Mouse (Mus musculus) ES-Bruce4 (cell line): ENCODE results near the gene Arl3. TPM values are rescaled to one million over a fixed set of nuclear protein-coding genes. Genes with fewer than 3 reads are reported as not detected.

ENCODE experiments used
- H3K27ac ChIP-seq: 2 replicates; pipeline ENCODE4 v1.5.1; 2012; ENCODE audit warnings: low read length, inconsistent platforms; ENCODE audit not compliant: insufficient read depth
- H3K27me3 ChIP-seq: 2 replicates; pipeline ENCODE4 v1.6.1; 2012; ENCODE audit warnings: mild to moderate bottlenecking, low read length, inconsistent platforms; ENCODE audit not compliant: control insufficient read depth, poor library complexity, insufficient read depth, severe bottlenecking
- H3K36me3 ChIP-seq: 2 replicates; pipeline ENCODE4 v1.6.1; 2012; ENCODE audit warnings: inconsistent platforms, mild to moderate bottlenecking, low read length, moderate library complexity; ENCODE audit not compliant: control insufficient read depth, poor library complexity, insufficient read depth, severe bottlenecking
- H3K4me1 ChIP-seq: one replicate; pipeline ENCODE4 v1.8.1; 2011; ENCODE audit warnings: low read length; ENCODE audit not compliant: control insufficient read depth, insufficient read depth
- H3K4me3 ChIP-seq: 2 replicates; pipeline ENCODE4 v1.5.1; 2011; ENCODE audit warnings: low read depth, mild to moderate bottlenecking, low read length
- H3K9ac ChIP-seq: 2 replicates; pipeline ENCODE4 v1.6.1; 2012; ENCODE audit warnings: low read depth, mild to moderate bottlenecking, inconsistent platforms; ENCODE audit not compliant: poor library complexity, severe bottlenecking
- H3K9me3 ChIP-seq: replicated peaks from 2 replicates; pipeline ENCODE4 v1.6.1; 2012; ENCODE audit warnings: mild to moderate bottlenecking, low read length, inconsistent platforms; ENCODE audit not compliant: control insufficient read depth, poor library complexity, insufficient read depth, severe bottlenecking
- CTCF ChIP-seq: IDR thresholded peaks from one replicate; pipeline ENCODE4 v1.8.1; 2011; ENCODE audit warnings: low read depth, low read length
- EP300 ChIP-seq: IDR thresholded peaks from 2 replicates; pipeline ENCODE4 v1.6.1; 2011; ENCODE audit warnings: low read depth, low read length; ENCODE audit not compliant: insufficient read depth
- POLR2A ChIP-seq: IDR thresholded peaks from one replicate; pipeline ENCODE4 v1.8.1; 2011; ENCODE audit warnings: low read length; ENCODE audit not compliant: insufficient read depth
- polyA plus RNA-seq: library from polyadenylated mRNA; stranded (reverse); fragments of >200 nt; gene quantifications from 2 replicates; pipeline ENCODE4 v1.2.4, GENCODE M21; 2011; ENCODE audit warnings: low read depth; ENCODE audit not compliant: missing spikeins, insufficient read depth, insufficient read length

Arl3 gene
- polyA plus RNA-seq, 1 experiment = 95.8 TPM

- no peak overlapping the region for H3K4me3 ChIP-seq
- H3K27ac ChIP-seq = no peak overlapping the region
- H3K4me1 ChIP-seq = peaks cover 2% of the 10 kb centered on the region
- peaks cover 6% of the 10 kb centered on the region; the same call in 1 of the 2 replicates for H3K36me3 ChIP-seq
- TF ChIP-seq CTCF (no peak), POLR2A (no peak), EP300 (no peak)
- no peaks in the 10 kb centered on the region for H3K9me3 ChIP-seq
- H3K27me3 ChIP-seq = no peaks in the 10 kb centered on the region
- no peak overlapping the region for H3K9ac ChIP-seq
These were observed 65.2 kb downstream of the Arl3 start for GRCm38 (mm10) chr19:46507806-46508205.

- Histone ChIP-seq H3K27ac (no peak overlapping the region), H3K9ac (no peak overlapping the region), H3K9me3 (no peaks in the 10 kb centered on the region), H3K36me3 (peaks cover 6% of the 10 kb centered on the region; the same call in 1 of the 2 replicates), H3K27me3 (no peaks in the 10 kb centered on the region), H3K4me1 (peaks cover 2% of the 10 kb centered on the region), H3K4me3 (no peak overlapping the region)
- TF ChIP-seq POLR2A = no peak
- no peak for TF ChIP-seq EP300
- no peak for TF ChIP-seq CTCF
These were observed 65.8 kb downstream of the Arl3 start for GRCm38 (mm10) chr19:46507181-46507581.

DNA sequence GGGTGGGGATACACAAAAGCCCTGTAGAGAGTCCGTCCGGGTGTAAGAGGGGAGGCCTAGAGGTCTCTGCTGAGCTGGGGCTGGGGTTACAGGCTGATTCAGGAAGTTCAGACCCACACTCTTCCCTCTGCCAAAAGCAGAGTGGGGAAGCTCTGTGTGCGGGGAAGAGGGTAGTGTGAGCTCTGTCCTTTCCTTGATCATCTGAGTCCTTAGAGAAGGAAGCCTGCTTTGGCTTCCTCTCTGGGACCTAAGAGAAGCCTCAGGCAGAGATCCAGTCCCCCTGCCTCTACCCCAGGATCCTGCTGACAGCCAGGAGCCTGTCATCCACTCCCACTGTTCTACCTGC is 66.7 kb downstream of the Arl3 start:
- Histone ChIP-seq H3K9me3 (no peaks in the 10 kb centered on the region), H3K4me1 (peaks cover 2% of the 10 kb centered on the region), H3K27me3 (no peaks in the 10 kb centered on the region), H3K36me3 (peaks cover 3% of the 10 kb centered on the region; the same call in 1 of the 2 replicates), H3K27ac (no peak overlapping the region), H3K4me3 (no peak overlapping the region), H3K9ac (peak overlapping the region; percentile 27; the same call in 1 of the 2 replicates)
- TF ChIP-seq CTCF = no peak
- TF ChIP-seq POLR2A = no peak
- no peak for TF ChIP-seq EP300

- peak overlapping the region; percentile 27; the same call in 1 of the 2 replicates for H3K9ac ChIP-seq
These were observed 67.2 kb downstream of the Arl3 start for GRCm38 (mm10) chr19:46505646-46506371.

DNA sequence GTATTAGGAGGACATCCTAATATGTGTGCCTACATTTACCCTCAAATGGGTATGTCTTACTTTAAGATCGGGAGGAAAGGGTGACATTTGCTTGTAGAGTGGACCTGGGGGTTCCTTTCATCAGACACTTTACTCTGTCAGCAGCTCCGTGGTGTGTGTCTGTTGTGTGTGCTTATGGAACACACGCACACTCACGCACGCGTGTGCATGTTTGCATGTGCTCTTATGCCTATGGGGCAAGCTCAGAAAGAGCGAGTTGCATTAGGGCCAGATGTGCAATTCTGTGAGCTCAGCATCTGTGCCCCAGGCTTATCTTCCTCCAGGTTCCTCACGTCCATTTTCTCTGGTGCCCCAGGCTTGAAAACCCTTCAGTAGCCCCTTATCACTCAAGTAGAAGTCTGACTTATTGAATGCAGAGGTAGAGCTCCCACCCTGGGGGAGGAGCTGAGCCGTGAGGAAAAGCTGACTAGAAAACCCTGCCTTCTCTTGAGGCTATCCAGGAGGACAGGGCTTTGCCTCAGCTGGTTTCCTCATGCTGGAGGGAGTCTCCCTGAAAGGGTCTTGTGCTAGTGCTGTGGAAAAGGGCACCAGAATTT is 68.1 kb downstream of the Arl3 start:
- H3K9ac ChIP-seq = peak overlapping the region; percentile 94
- H3K9me3 ChIP-seq = no peaks in the 10 kb centered on the region
- H3K27me3 ChIP-seq = no peaks in the 10 kb centered on the region
- TF ChIP-seq CTCF = no peak
- no peak for TF ChIP-seq EP300
- TF ChIP-seq POLR2A = no peak
- peaks cover 3% of the 10 kb centered on the region; the same call in 1 of the 2 replicates for H3K36me3 ChIP-seq
- H3K4me1 ChIP-seq = peaks cover 2% of the 10 kb centered on the region
- H3K27ac ChIP-seq = peak overlapping the region; percentile 94
- peak overlapping the region; percentile 22 for H3K4me3 ChIP-seq

More at GRCm38 (mm10) chr19:46505646-46506371, 67.2 kb downstream of the Arl3 start:
- peak overlapping the region; percentile 94 for H3K27ac ChIP-seq
- H3K4me3 ChIP-seq = 0 out of 2 replicates have a peak overlapping the region, but pooled peaks have one; percentile 14
- TF ChIP-seq POLR2A = no peak
- no peak for TF ChIP-seq EP300
- peaks cover 3% of the 10 kb centered on the region; the same call in 1 of the 2 replicates for H3K36me3 ChIP-seq
- H3K27me3 ChIP-seq = no peaks in the 10 kb centered on the region
- H3K9me3 ChIP-seq = no peaks in the 10 kb centered on the region
- H3K4me1 ChIP-seq = peaks cover 2% of the 10 kb centered on the region

DNA sequence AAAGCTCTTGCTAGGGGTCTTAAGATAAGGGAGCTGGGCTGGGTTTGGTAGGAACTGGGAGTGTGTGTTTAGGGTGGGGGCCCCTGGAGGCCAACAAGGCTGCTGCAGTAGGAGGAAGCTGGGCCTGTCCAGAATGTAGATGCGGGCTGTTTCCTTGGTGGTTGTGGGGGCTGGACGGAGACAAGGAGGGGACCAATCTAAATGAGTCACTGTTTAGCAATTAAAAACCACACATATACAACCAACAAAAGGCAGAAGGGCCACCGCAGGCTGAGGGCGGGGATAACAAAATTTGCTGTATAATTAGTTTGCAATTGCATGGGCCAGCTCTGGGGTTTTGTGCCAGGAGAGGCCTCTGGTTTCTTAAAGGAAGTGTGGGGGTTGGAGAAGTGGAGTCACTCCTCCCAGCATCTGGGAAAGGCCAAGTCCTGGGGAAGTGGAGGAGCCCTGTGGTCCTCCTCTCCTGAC is 68.9 kb downstream of the Arl3 start:
- Histone ChIP-seq H3K4me3 (peak overlapping the region; percentile 87), H3K27me3 (no peaks in the 10 kb centered on the region), H3K4me1 (peaks cover 2% of the 10 kb centered on the region), H3K27ac (peak overlapping the region; percentile 94), H3K36me3 (peaks cover 3% of the 10 kb centered on the region; the same call in 1 of the 2 replicates), H3K9ac (peak overlapping the region; percentile 94), H3K9me3 (no peaks in the 10 kb centered on the region)
- TF ChIP-seq POLR2A (no peak), EP300 (0 out of 2 replicates have a peak, but pooled peaks have one; percentile 9), CTCF (no peak)
